Mouse (Mus musculus) heart, embryonic 11.5 days (tissue): Measurements from ENCODE around the gene Dnajc5g. TPM values are rescaled to one million over a fixed set of nuclear protein-coding genes. Genes with fewer than 3 reads are reported as not detected.
A peak's percentile ranks its signal among the peaks of the same experiment; 100 is the strongest.

ENCODE experiments used
- ATAC-seq: fragments of 200-750 bp; cut with Nextera tagmentation; replicated peaks from 2 replicates; pipeline ENCODE4 v1.8.0; 2017; ENCODE audit warnings: moderate library complexity; ENCODE audit not compliant: insufficient number of reproducible peaks, low FRiP score, low TSS enrichment
- H3K27ac ChIP-seq: fragments of 300-500 bp; sonication (generic); 2 replicates; pipeline ENCODE4 v1.5.1; 2014; ENCODE audit warnings: mild to moderate bottlenecking, low read depth, low read length
- H3K27me3 ChIP-seq: fragments of 300-500 bp; sonication (generic); 2 replicates; pipeline ENCODE4 v1.6.1; 2014; ENCODE audit warnings: mild to moderate bottlenecking, low read length, mixed read lengths; ENCODE audit not compliant: control insufficient read depth, insufficient read depth
- H3K36me3 ChIP-seq: fragments of 300-500 bp; sonication (generic); 2 replicates; pipeline ENCODE4 v1.6.1; 2014; ENCODE audit warnings: mild to moderate bottlenecking, low read length, moderate library complexity, mixed read lengths; ENCODE audit not compliant: control insufficient read depth, insufficient read depth
- H3K4me1 ChIP-seq: fragments of 300-500 bp; sonication (generic); 2 replicates; pipeline ENCODE4 v1.6.1; 2014; ENCODE audit warnings: low read length; ENCODE audit not compliant: control insufficient read depth, insufficient read depth
- H3K4me2 ChIP-seq: fragments of 300-500 bp; sonication (generic); 2 replicates; pipeline ENCODE4 v1.6.1; 2014; ENCODE audit warnings: mild to moderate bottlenecking, moderate library complexity
- H3K4me3 ChIP-seq: fragments of 300-500 bp; sonication (generic); 2 replicates; pipeline ENCODE4 v1.5.1; 2014; ENCODE audit warnings: low read depth, low read length
- H3K9ac ChIP-seq: fragments of 300-500 bp; sonication (generic); 2 replicates; pipeline ENCODE4 v1.6.1; 2014; ENCODE audit warnings: mild to moderate bottlenecking, low read depth, low read length, moderate library complexity
- H3K9me3 ChIP-seq: fragments of 300-500 bp; sonication (generic); replicated peaks from 2 replicates; pipeline ENCODE4 v1.6.1; 2016; ENCODE audit warnings: low read length; ENCODE audit not compliant: control insufficient read depth
- WGBS: fragments of 180-500 bp; shearing (Covaris S2); extraction: QIAGEN DNeasy Blood & Tissue Kit; methylation state at CpG from one replicate; pipeline ENCODE4 v1.1.7; 2014; ENCODE audit not compliant: insufficient replicate concordance; 5-methylcytosine and 5-hydroxymethylcytosine counted together
- polyA plus RNA-seq: library from polyadenylated mRNA; unstranded; fragments of >200 nt; fragmentation: Nextera tagmentation; extraction: Ambion mirVana; gene quantifications from 2 replicates; pipeline ENCODE4 v1.2.1, GENCODE M21; 2014

Dnajc5g gene
- polyA plus RNA-seq, 1 experiment from 2014 or later, result not detected

- Histone ChIP-seq H3K4me2 (peak within 1 kb of the TSS; percentile 83), H3K9me3 (no peaks in the 10 kb centered on the region), H3K9ac (peak within 1 kb of the TSS; percentile 80), H3K4me3 (peak within 1 kb of the TSS; percentile 64), H3K27ac (peak within 1 kb of the TSS; percentile 59; the same call in 1 of the 2 replicates), H3K27me3 (no peaks in the 10 kb centered on the region), H3K36me3 (peaks cover 22% of the 10 kb centered on the region), H3K4me1 (peaks cover 8% of the 10 kb centered on the region)
- WGBS, result under 1% methylated on average over 19 of the region's 19 CpGs
- ATAC-seq, result peak; percentile 94
These were observed 48.1 kb downstream of the Dnajc5g start, which contains the start of gene Mpv17 for GRCm38 (mm10) chr5:31154152-31154553. Mpv17 (minus strand) TSS chr5:31154251.

Other genes starting within 250 kb of the Dnajc5g start
- gene Tmem214, start 238.3 kb upstream of the Dnajc5g start, polyA plus RNA-seq, result 47.8 and 48.2 TPM in 2 replicates
- 12.9 and 14.5 TPM in 2 replicates for gene Agbl5, start 217.6 kb upstream of the Dnajc5g start, polyA plus RNA-seq
- gene Ost4, start 198.5 kb upstream of the Dnajc5g start, polyA plus RNA-seq, result 445 and 470 TPM in 2 replicates
- 90.5 and 123 TPM in 2 replicates for gene Emilin1, start 192.9 kb upstream of the Dnajc5g start, polyA plus RNA-seq
- 10.1 and 11.3 TPM in 2 replicates for gene Khk, start 184.9 kb upstream of the Dnajc5g start, polyA plus RNA-seq
- gene Cgref1, start 160.7 kb upstream of the Dnajc5g start, polyA plus RNA-seq, result 4.4 and 5.4 TPM in 2 replicates
- gene Preb, start 145.9 kb upstream of the Dnajc5g start, polyA plus RNA-seq, result 69.1 and 70.2 TPM in 2 replicates
- 0.04 and 0.15 TPM in 2 replicates for gene Tcf23, start 137.6 kb upstream of the Dnajc5g start, polyA plus RNA-seq
- gene Atraid, start 58.0 kb upstream of the Dnajc5g start, polyA plus RNA-seq, result 96.8 and 101 TPM in 2 replicates
- gene Slc5a6, start 57.4 kb upstream of the Dnajc5g start, polyA plus RNA-seq, result 5.4 and 7.1 TPM in 2 replicates
- gene Cad, start 51.5 kb upstream of the Dnajc5g start, polyA plus RNA-seq, result 22.9 and 23.1 TPM in 2 replicates
- gene Slc30a3, start 2.0 kb downstream of the Dnajc5g start, polyA plus RNA-seq, result 0.47 and 0.48 TPM in 2 replicates
- 13.9 and 16.7 TPM in 2 replicates for gene Trim54, start 10.4 kb downstream of the Dnajc5g start, polyA plus RNA-seq
- gene Ucn, start 32.5 kb downstream of the Dnajc5g start, polyA plus RNA-seq, result 0.51 TPM in 1 of 2 replicates, not detected in the other
- gene Mpv17, start 48.0 kb downstream of the Dnajc5g start, polyA plus RNA-seq, result 78.1 and 82.1 TPM in 2 replicates
- gene Gm29609, start 73.6 kb downstream of the Dnajc5g start, polyA plus RNA-seq, result 0.76 and 1.2 TPM in 2 replicates
- 48.2 and 50.8 TPM in 2 replicates for gene Gtf3c2, start 73.9 kb downstream of the Dnajc5g start, polyA plus RNA-seq
- 115 and 122 TPM in 2 replicates for gene Snx17, start 86.9 kb downstream of the Dnajc5g start, polyA plus RNA-seq
- 56.7 and 58.6 TPM in 2 replicates for gene Eif2b4, start 87.1 kb downstream of the Dnajc5g start, polyA plus RNA-seq
- gene Zfp513, start 96.0 kb downstream of the Dnajc5g start, polyA plus RNA-seq, result 4.8 and 5.0 TPM in 2 replicates
- gene Ppm1g, start 114.4 kb downstream of the Dnajc5g start, polyA plus RNA-seq, result 103 and 116 TPM in 2 replicates
- gene Nrbp1, start 134.6 kb downstream of the Dnajc5g start, polyA plus RNA-seq, result 124 and 141 TPM in 2 replicates
- 0.53 and 0.59 TPM in 2 replicates for gene Gm9970, start 134.9 kb downstream of the Dnajc5g start, polyA plus RNA-seq
- gene Krtcap3, start 145.4 kb downstream of the Dnajc5g start, polyA plus RNA-seq, result 7.1 and 7.7 TPM in 2 replicates
- 22.7 and 30.7 TPM in 2 replicates for gene Ift172, start 184.8 kb downstream of the Dnajc5g start, polyA plus RNA-seq
- 22.3 and 28.5 TPM in 2 replicates for gene Fndc4, start 189.8 kb downstream of the Dnajc5g start, polyA plus RNA-seq
- gene Gckr, start 191.2 kb downstream of the Dnajc5g start, polyA plus RNA-seq, result 0.51 and 0.60 TPM in 2 replicates